Mouse (Mus musculus) liver, embryonic 13.5 days (tissue): Measurements from ENCODE around the gene Mef2c. TPM values are rescaled to one million over a fixed set of nuclear protein-coding genes. Genes with fewer than 3 reads are reported as not detected.

ENCODE experiments used
- ATAC-seq: fragments of 200-750 bp; cut with Nextera tagmentation; 2 replicates; pipeline ENCODE4 v1.8.0; 2017; ENCODE audit warnings: low read depth, mild to moderate bottlenecking, moderate number of reproducible peaks, moderate library complexity
- DNase-seq: peaks from one replicate; pipeline ENCODE4 v3.0.0; 2022
- H3K27ac ChIP-seq: fragments of 300-500 bp; sonication (generic); 2 replicates; pipeline ENCODE4 v1.5.1; 2015; ENCODE audit warnings: moderate library complexity, mild to moderate bottlenecking, inconsistent platforms
- H3K27me3 ChIP-seq: fragments of 300-500 bp; sonication (generic); 2 replicates; pipeline ENCODE4 v1.6.1; 2015; ENCODE audit warnings: mild to moderate bottlenecking, inconsistent platforms
- H3K36me3 ChIP-seq: fragments of 300-500 bp; sonication (generic); 2 replicates; pipeline ENCODE4 v1.6.1; 2015; ENCODE audit warnings: mild to moderate bottlenecking, inconsistent platforms
- H3K4me1 ChIP-seq: fragments of 300-500 bp; sonication (generic); replicated peaks from 2 replicates; pipeline ENCODE4 v1.6.1; 2015; ENCODE audit warnings: inconsistent platforms
- H3K4me2 ChIP-seq: fragments of 300-500 bp; sonication (generic); 2 replicates; pipeline ENCODE4 v1.6.1; 2015; ENCODE audit warnings: inconsistent platforms, mild to moderate bottlenecking, moderate library complexity
- H3K4me3 ChIP-seq: fragments of 300-500 bp; sonication (generic); replicated peaks from 2 replicates; pipeline ENCODE4 v1.5.1; 2015; ENCODE audit warnings: mild to moderate bottlenecking, inconsistent platforms
- H3K9ac ChIP-seq: fragments of 300-500 bp; sonication (generic); 2 replicates; pipeline ENCODE4 v1.6.1; 2015; ENCODE audit warnings: mild to moderate bottlenecking, inconsistent platforms
- H3K9me3 ChIP-seq: fragments of 300-500 bp; sonication (generic); replicated peaks from 2 replicates; pipeline ENCODE4 v1.6.1; 2016; ENCODE audit warnings: inconsistent platforms
- WGBS: fragments of 180-500 bp; shearing (Covaris S2); methylation state at CpG from one replicate; pipeline ENCODE4 v1.1.7; 2015; ENCODE audit not compliant: insufficient replicate concordance; 5-methylcytosine and 5-hydroxymethylcytosine counted together
- polyA plus RNA-seq: library from polyadenylated mRNA; unstranded; fragments of >200 nt; fragmentation: Nextera tagmentation; extraction: Ambion mirVana; gene quantifications from 2 replicates; pipeline ENCODE4 v1.2.1, GENCODE M21; 2015

Gene Mef2c
- polyA plus RNA-seq, 1 experiment from 2014 or later = 15.4 TPM

DNA sequence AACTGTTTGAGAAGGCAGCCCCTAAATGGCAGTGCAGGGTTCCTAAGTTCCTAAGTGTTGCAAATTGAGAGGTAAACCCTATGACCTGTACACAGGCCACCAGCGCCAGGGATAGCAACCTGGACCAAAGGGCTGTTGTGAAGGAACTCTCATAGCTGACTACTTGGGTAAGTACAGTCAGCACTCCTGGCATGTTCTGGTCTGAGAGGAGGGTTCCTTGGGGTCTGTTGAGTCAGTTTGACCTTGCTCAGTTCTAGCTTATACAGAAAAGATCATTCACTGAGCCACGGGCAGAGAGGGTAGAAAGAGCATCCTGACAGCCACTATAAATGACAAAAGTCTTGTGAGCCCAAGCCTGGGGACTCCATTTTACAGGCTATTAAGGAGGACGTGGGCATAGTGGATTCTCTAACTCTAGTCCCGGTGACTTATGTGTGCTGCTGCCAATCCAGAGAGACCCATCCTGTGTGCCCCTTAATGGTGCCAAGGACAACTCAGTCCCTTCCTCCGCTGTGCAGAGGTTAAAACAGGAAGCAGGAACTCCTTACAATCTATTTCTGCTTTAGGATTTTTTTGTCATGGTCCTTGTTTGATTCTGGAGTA lies 209.0 kb downstream of the Mef2c start:
- DNase-seq = no peak
- Histone ChIP-seq H3K4me2 (no peak overlapping the region), H3K4me1 (no peaks in the 10 kb centered on the region), H3K9me3 (no peaks in the 10 kb centered on the region), H3K36me3 (no peaks in the 10 kb centered on the region), H3K27me3 (peaks cover 71% of the 10 kb centered on the region), H3K4me3 (no peak overlapping the region), H3K27ac (no peak overlapping the region), H3K9ac (no peak overlapping the region)
- ATAC-seq = no peak
- WGBS = 12% methylated on average over 5 of the region's 5 CpGs

DNA sequence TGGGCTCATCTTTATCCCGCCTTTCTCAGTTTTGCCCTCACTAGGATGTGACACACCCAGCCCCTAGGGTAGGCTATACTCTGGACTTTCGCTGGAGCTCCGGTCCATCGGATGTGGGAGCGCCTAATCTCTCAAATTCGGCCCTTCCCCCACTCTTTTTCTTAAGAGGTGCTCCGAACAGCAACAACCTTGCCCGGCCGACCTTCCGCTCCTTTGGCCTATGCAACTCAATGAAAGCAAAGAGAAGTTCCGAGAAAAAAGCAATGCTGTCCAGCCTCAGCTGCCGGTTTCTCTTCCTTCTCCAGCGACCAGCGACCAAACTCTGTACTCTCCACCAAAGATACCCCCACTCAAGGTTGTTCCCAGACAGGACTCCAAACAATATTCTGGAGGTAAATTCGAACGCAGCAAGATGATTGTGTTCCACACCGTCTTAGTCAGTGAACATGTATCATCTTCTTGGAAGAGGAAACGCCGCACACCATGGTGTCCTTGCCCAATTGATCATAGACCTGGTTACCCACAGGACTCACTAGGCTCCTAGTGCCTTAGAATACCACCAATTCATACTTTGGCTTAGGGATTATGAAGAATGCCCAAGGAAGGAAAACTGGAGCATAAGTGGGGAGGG lies 209.9 kb downstream of the Mef2c start:
- H3K27me3 ChIP-seq = peaks cover 80% of the 10 kb centered on the region

DNA sequence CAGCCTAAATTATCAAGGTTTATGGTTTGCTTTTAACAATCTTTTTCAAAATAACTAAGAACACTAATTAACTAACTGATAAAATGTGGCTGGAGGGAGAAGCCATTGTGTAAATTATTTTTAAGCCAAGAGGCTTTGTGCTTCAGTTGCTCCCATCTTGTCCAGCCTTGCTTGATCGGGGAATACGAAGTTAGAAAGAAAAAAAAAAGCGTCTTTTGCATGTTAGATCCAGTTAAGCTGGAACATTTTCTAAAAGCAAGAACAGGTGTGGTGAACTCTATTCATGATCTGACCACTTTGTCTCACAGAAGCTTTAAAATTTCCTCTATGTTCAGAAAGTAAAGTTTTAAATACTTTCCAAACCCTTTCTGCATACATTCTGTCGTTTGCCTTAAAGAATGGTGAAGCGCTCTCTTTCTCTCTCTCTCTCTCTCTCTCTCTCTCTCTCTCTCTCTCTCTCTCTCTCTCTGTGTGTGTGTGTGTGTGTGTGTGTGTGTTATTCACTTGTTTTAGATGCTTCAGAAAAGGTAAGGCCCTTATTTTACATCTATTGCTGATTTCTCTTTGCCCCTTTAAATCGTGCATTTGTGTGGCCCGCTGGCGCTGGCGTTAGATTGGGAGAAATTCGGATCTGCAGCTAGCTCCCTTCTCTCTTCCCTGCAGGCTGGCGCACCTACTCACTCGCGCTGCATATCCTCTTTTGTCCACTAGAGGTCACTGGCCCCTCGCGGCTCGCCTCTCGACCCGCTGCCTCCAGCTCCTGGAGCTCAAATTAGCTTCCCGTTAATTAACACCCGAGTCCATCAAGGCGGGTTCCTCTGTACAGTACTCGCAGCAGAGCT lies 210.9 kb downstream of the Mef2c start:
- DNase-seq (no peak), ATAC-seq (no peak)
- H3K9ac ChIP-seq = no peak overlapping the region
- H3K27ac ChIP-seq = no peak overlapping the region
- no peaks in the 10 kb centered on the region for H3K4me1 ChIP-seq
- no peak overlapping the region for H3K4me2 ChIP-seq
- 2% methylated on average over 22 of the region's 22 CpGs for WGBS
- no peak overlapping the region for H3K4me3 ChIP-seq
- no peaks in the 10 kb centered on the region for H3K9me3 ChIP-seq
- peaks cover 89% of the 10 kb centered on the region for H3K27me3 ChIP-seq
- no peaks in the 10 kb centered on the region for H3K36me3 ChIP-seq

More for the DNA sequence above, 209.9 kb downstream of the Mef2c start:
- Histone ChIP-seq H3K4me1 (no peaks in the 10 kb centered on the region), H3K9me3 (no peaks in the 10 kb centered on the region), H3K27ac (no peak overlapping the region), H3K4me2 (no peak overlapping the region), H3K4me3 (no peak overlapping the region), H3K36me3 (no peaks in the 10 kb centered on the region), H3K9ac (no peak overlapping the region)
- DNase-seq (no peak), ATAC-seq (no peak)
- 4% methylated on average over 19 of the region's 19 CpGs for WGBS

DNA sequence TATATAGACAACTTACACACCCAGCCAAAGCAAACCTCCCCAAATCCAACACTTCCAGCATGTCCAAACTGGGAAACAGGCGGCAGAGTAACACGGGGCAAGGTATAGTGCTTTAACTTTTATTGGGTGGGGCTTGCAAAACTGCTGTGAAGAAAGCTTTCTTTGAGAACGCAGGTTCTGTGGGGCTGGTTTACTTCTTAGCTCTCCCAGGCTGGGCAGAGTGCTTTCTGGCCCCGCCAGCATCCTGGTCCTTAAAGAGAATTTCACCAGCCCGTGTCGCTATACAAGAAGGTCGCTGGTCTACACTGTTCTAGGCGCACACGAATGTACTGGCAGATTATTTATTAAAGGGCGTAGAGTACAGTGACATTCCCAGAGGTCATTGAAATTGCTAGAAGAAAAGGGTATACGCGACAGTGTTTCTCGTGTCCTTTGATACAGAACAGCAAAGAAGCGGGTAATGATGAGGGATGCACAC lies 211.5 kb downstream of the Mef2c start:
- 6% methylated on average over 14 of the region's 14 CpGs for WGBS
- no peak for DNase-seq
- no peak overlapping the region for H3K4me3 ChIP-seq
- ATAC-seq = no peak
- no peaks in the 10 kb centered on the region for H3K36me3 ChIP-seq
- H3K4me2 ChIP-seq = no peak overlapping the region
- H3K27me3 ChIP-seq = peaks cover 94% of the 10 kb centered on the region
- H3K9me3 ChIP-seq = no peaks in the 10 kb centered on the region
- H3K27ac ChIP-seq = no peak overlapping the region
- H3K9ac ChIP-seq = no peak overlapping the region
- no peaks in the 10 kb centered on the region for H3K4me1 ChIP-seq

DNA sequence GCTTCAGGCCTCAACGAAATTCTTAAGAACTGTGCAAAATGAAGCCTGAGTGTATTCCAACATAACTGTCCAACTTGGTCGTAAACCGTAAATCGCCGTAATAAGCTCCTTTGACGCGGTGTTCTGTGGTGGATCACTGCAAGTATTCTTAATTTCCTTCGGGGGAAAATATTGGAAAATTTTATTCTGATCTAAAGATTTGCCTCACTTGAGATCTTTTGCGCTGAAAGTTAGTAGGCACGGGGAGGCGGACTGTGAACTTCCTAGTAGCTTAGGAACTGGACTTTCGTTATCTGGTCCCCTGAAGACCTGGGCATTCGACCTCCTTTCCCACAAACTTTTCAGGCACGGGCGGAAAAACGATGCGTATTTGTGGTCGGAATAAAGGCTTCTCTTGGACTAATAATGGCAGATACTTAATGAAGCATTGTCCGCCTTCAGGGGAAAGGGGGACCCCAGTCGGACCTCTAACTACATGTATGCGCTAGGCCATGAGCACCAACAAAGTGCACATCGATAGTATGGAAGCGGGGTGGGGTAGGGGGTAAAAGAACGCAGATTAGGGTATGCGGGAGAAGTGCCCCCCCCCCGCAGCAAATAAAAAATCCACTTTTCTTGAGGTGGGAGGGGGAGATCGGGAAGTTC lies 212.3 kb downstream of the Mef2c start:
- no peaks in the 10 kb centered on the region for H3K4me1 ChIP-seq

More for the DNA sequence above, 212.3 kb downstream of the Mef2c start:
- WGBS = 4% methylated on average over 27 of the region's 27 CpGs
- DNase-seq = no peak
- no peak overlapping the region for H3K9ac ChIP-seq
- peaks cover 99% of the 10 kb centered on the region for H3K27me3 ChIP-seq
- no peaks in the 10 kb centered on the region for H3K9me3 ChIP-seq
- no peak overlapping the region for H3K4me2 ChIP-seq
- no peak for ATAC-seq
- no peak overlapping the region for H3K27ac ChIP-seq
- H3K4me3 ChIP-seq = no peak overlapping the region
- H3K36me3 ChIP-seq = no peaks in the 10 kb centered on the region
